Mouse (Mus musculus) cortical plate, adult 2 months (tissue): ENCODE measurements around the gene Sema4g.

ENCODE experiments used
- CTCF ChIP-seq: fragments of 200-500 bp; IDR thresholded peaks from 2 replicates; pipeline ENCODE4 v1.5.1; 2011; ENCODE audit warnings: mild to moderate bottlenecking, control low read depth, low read length; ENCODE audit not compliant: insufficient read depth; ENCODE audit errors: extremely low read depth
- POLR2A ChIP-seq: fragments of 200-500 bp; IDR thresholded peaks from 2 replicates; pipeline ENCODE4 v1.6.1; 2011; ENCODE audit warnings: mild to moderate bottlenecking, low read length, control low read depth; ENCODE audit not compliant: insufficient read depth; ENCODE audit errors: extremely low read depth

- no peak for TF ChIP-seq POLR2A
- TF ChIP-seq CTCF: peak; percentile 86
These were observed 42.9 kb downstream of the Sema4g start for GRCm38 (mm10) chr19:45031780-45032179.
